Mouse (Mus musculus): ENCODE data around the gene Usp25.

DNA sequence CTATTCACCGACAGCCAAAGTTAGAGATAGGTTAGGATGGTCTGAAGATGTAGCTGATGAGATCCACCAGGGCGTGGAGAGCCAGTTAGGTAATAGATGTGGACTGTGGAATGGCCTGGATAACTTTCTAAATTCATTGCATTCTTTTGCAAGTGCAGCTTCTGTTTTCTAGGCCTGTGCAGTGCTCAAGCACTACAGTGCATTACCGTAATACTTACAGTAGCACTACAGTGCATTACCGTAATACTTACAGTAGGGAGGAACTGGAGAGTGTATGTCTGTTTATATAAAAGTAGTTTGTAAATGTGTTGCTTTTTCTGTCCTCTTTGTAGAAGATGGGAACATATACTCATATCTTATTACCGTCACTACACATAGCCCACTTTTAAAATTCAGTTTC, 28.1 kb downstream of the Usp25 start:
- no peak for TF ChIP-seq CTCF (IDR thresholded peaks at IDR 0.05; ENCODE audit: extremely low read depth, insufficient read depth, insufficient read length, insufficient replicate concordance)
- no peak for TF ChIP-seq POLR2A (IDR thresholded peaks at IDR 0.05; ENCODE audit: low read depth, low read length)

Measured in spleen, adult 2 months (tissue).